Mouse (Mus musculus) brain, embryonic 18.5 days (tissue): ENCODE measurements around the gene C1ql2.

Source experiments
- DNase-seq: peaks from one replicate; pipeline ENCODE4 v3.0.0-alpha.2; 2012; ENCODE audit warnings: low read depth, low spot score

Gene C1ql2

DNA sequence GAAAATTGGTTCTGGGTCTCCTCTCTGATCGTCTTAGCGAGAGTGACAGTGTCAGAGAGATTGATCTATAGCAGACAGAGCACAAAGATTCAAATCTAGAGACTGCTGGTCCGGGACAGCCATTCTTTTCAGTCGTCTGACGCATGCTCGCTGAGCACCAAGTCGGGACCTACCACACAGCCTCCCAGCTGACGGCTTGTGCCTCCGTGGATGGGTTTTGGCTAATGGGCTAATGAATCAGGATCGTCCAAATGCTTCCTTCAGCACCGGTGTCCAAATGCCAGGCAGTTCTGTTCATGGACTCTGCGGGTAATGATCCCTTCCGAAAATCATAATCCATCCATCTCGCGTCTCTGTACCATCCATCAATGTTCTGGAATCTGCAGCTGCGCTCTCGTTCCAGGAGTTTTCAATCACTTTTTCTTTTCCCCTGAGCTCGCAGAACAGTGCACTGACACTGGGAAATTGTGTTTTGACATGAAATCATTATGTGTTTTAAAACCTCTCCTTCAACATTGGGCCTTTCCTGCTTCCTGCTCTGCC, 44.7 kb downstream of the C1ql2 start:
- DNase-seq: no peak

GRCm38 (mm10) chr1:120389734-120390133, 49.4 kb downstream of the C1ql2 start:
- DNase-seq: no peak

GRCm38 (mm10) chr1:120390336-120390735, 50.0 kb downstream of the C1ql2 start:
- no peak for DNase-seq
